Mouse (Mus musculus): ENCODE results near the gene Gps2.
A peak's percentile ranks its signal among the peaks of the same experiment; 100 is the strongest.
"Not testable (repeated sequence)": the region's sequence is repeated elsewhere in the genome, so short reads cannot be mapped to it uniquely, and the experiment has no call there.

Gene Gps2

DNA sequence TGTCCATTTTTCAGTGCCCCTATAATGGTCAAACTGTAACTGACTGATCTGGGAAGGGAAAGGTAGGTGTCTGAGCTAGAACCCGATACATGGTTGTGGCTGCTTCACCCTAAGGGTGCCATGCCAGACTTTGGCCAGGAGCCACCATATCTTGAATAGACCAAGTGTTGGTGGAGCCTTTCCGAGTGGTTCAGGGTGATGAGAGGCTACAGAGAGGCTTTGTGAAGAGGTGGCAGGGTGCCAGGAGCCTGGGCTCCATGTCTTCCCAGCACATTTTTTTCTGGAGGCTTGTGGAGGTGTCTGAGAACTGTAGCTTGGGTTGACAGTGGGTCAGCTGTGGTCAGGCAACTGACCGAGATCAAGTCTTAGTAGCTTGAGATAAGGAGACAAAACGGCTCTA, 22.2 kb upstream of the Gps2 start:
- peak; percentile 8 for DNase-seq

DNA sequence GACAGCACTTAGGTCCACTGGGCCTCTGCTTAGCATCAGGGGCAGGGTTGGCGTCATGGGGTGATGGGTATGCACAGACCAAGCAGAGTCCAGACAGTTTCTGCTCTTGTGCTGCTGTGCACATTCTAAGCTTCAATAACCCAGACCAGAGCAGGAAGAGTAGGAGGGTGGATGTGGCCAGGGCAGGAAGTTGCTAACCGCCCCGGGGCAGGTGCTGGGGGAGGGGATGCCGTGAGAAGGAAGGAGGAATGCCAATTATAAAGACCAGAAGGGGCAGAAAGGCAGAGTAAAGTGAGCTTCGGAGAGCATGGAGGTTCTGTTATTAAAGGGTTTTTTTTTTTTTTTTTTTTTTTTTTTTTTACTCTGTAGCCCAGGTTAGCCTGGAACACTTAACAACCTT, 19.0 kb upstream of the Gps2 start:
- DNase-seq, result peak; percentile 87

DNA sequence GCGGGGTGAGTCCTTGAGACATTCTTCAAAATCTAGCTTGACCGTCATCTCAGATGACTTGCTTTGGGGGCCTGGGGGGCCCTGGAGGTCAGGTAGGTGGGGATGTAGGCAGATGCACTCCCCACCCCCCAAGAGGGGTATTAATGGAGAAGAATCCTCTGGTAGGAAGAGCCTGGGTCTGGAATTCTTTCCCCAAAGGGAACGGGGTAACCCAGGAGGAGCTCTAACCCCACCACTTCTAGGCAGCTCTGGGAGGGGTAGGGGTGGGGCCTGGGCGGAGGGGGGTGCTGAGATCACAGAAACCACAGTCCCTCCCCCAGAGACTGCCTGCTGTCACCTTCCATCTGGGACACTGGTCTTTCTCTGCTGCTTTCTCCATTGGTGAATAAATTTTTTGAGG, 18.4 kb upstream of the Gps2 start, which contains the start of gene Acap1:
Gene Acap1 (minus strand): TSS at position 249 of the 400 bp plus-strand sequence.
- peak; percentile 76 for DNase-seq

DNA sequence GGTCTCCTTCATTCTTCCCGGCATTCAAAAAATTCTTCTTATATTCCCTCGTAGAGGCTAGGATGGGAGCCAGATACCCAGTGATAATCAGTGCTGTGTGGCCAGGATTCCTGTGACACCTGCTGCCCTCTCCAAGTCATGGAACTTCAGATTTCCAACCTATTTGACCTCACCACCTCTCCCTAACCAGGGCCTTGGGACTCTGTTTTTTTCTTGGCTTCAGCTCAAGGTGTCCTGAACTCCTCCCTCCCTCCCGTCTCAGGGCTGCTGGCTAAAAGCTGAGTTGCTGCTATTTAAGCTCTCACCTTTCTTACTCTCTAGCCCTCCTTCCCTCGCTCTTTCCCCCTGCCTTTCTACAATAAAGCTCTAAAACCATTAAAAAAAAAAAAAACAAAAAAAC, 13.8 kb upstream of the Gps2 start:
- peak; percentile 42 for DNase-seq

DNA sequence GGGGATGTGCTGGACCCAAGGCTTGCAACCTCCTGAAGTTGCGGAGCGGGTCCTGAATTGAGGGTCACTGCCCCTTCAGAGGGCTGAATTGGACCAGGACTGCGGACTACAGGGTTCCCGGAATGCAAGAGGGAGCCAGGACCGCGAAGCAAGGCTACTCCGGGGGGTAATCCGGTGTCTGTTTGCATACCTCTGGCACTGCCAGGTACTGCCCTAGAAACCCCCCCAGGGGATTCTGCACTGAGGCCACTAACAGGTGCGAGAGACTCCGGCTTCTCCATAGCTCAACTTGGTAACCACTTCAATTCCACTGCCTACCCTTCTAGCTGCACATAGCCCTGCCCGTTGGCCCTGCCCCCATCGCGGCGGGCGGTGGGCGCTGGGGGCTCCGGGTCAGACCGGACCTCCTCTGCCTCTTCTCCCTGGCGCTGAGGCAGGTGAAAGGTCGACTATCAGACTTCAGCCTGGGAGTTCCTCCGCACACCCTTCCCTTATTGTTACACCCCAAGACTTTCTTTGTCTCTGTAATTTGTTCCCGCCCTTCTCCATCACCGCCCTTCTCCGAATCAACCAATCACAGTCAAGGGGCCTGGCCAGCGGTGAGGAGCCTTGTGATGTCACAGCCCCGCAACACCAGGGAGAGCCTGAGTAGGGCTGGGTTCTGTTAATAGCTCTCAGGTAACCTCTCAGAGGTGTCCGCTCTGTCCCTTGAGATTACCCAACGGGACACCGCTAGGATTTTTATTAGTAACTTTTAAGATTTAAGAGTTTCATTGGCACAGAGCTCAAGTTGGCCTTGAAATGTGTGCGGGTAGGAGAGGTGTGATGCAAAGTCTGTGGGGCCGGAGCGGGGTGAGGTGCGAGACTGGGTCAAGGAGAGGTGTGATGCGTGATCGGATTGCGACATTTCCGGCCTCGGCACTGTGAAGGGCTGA, 12.9 kb upstream of the Gps2 start, which contains the start of the genes 2810408A11Rik and Neurl4:
Gene 2810408A11Rik (minus strand): TSS at position 517 of the 935 bp plus-strand sequence.
Gene Neurl4 (plus strand): TSS at position 602 of the 935 bp plus-strand sequence.
- peak; percentile 86 for DNase-seq

DNA sequence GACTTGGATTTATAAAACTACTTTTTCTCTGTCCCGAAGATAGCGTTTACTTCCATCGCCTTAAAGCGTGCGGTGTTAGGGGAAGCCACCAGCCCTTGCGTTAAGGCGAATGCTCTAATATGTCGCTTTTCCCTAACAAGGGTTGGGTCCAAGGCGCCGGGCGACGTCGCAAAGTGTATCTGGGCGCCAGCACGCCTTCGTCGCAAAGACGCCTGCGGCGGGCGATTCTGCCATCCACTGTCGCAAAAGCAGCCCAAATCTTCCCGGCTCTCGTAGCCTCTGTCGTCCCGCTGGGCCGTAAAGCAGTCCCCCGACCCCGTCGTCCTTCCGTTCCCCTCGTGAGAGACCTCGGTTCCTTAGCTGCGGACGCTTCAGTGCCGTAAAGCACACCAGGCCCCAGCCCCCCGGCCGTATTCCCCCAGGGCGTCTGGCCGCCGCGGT, 12.3 kb upstream of the Gps2 start:
- DNase-seq, result peak; percentile 90

DNA sequence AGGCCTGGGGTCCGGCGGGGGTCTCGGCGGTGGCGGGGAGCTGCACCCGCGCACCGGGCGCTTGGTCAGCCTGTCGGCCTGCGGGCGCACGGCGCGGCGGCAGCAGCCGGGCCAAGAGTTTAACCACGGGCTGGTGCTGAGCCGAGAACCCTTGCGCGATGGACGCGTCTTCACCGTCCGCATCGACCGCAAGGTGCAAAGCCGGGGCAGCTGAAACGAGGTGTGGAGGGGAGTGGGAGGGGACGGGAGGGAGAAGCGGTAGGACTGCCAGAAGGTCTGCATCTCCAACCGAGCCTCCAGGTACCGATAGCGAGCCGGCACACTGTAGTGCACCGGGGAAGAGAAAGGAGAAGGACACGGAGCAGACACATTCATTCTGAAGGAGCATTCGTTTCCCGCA, 11.7 kb upstream of the Gps2 start:
- no peak for DNase-seq

DNA sequence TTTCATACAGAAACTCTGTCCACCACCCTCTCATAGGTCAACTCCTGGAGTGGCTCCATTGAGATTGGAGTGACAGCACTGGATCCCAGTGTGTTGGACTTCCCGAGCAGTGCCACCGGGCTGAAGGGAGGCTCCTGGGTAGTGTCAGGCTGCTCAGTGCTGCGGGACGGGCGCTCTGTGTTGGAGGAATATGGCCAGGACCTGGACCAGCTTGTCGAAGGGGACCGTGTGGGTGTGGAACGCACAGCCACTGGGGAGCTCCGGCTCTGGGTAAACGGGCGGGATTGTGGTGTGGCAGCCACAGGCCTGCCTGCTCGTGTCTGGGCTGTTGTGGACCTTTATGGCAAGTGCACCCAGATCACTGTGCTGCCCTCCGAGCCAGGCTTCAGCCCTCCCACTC, 10.7 kb upstream of the Gps2 start:
- no peak for DNase-seq

DNA sequence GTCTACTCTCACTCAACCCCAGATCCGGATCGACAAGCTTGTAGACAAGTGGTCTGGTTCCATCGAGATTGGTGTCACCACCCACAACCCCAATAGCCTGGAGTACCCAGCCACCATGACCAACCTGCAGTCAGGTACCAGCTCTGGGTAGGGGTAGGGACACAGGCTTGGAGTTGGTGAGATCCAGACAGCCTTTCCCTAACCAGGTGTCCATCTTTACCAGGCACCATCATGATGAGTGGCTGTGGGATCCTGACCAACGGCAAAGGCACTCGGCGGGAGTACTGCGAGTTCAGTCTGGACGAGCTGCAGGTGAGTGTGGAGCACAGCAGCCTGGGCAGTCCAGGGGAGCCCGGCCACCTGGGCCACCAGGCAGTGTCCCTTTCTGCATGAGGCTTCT, 9.4 kb upstream of the Gps2 start:
- peak; percentile 9 for DNase-seq

DNA sequence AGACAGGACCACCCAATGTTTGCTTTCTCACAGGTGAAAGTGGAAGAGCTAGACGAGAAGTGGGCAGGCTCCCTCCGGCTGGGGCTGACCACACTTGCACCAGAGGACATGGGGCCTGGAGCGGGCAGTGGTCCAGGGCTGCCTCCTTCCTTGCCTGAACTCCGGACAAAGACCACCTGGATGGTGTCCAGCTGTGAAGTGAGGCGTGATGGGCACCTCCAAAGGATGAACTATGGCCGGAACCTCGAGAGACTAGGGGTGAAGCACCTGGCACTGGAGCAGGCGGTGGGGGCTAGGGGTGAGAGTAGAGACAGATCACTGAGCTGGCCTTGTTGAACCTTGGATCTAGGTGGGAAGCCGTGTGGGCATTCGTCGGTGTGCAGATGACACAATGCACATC, 5.0 kb upstream of the Gps2 start:
- no peak for DNase-seq

DNA sequence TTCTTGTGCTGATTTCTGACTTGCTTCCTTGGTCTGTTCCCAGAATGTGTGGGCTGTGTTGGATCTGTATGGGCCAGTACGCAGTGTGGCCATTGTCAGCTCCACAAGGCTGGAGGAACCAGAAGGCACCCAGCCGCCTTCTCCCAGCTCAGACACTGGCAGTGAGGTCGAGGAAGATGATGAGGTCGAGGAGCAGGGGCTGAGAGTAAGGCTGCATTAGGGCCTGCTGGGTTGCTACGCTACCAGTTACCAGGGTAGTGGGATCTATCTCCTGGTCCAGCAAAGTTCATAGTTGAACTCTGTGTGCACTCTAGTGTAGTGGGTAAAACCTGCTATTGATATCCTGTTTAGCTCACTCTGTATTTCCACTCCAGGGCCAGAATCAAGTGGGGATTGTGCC, 4.5 kb upstream of the Gps2 start:
- no peak for DNase-seq

DNA sequence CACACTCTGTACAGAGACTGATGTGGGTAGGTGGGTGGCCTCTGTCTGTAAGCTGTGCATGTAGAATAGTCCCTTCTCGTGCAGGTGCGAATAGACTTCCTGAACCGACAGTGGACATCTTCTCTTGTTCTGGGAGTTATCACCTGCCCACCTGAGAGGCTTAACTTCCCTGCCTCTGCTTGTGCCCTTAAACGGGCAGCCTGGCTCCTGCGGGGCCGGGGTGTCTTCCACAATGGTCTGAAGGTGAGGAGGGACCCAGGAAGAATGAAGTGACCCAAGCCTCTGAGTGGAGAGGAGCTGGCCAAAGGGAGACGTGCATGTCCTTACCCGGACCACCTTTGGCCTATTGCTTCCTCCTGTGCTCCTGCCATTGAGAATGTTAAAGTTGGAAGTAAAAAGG, 3.5 kb upstream of the Gps2 start:
- DNase-seq, result no peak

DNA sequence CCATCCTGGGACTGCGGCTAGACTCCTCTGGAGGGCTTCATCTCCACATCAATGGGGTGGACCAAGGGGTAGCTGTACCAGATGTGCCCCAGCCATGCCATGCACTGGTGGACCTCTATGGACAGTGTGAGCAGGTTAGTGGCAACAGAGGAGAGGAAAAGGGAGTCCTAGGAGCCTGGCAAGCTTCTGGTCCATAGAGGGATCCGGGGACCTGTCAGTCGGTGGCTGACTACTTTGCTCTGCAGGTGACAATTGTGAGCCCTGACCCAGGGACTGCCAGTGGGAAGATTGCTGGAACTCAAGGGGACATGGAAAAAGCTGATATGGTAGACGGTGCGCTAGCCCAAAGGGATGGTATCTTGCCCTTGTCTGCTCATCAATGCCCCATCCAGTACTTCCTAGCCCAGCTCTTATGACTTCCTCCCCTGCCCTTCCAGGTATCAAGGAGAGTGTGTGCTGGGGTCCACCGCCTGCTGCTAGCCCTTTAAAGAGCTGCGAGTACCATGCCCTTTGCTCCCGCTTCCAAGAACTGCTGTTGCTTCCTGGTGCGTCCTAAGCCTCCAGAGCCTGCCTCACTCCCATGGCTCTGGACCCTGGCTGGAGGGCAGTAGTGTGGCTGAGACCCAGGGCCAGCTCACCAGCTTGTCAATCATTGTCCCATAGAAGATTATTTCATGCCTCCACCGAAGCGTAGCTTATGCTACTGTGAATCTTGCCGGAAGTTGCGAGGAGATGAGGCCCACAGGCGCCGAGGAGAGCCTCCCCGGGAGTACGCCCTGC, 2.7 kb upstream of the Gps2 start:
- DNase-seq, result peak; percentile 6

DNA sequence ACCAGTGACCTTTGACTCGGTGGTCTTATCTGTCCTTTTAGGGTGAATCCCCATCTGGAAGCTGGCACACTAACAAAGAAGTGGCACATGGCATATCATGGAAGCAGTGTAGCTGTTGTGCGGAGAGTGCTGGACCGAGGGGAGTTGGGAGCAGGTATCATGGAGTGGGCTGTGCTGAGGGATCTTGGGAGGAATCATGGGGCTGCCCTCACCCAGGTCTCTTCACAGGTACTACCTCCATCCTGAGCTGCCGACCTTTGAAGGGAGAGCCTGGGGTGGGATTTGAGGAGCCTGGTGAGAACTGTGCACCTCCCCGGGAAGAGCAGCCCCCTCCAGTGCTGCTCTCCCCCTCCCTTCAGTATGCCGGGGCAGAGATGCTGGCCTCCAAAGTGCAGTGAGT, 2.0 kb upstream of the Gps2 start:
- no peak for DNase-seq

DNA sequence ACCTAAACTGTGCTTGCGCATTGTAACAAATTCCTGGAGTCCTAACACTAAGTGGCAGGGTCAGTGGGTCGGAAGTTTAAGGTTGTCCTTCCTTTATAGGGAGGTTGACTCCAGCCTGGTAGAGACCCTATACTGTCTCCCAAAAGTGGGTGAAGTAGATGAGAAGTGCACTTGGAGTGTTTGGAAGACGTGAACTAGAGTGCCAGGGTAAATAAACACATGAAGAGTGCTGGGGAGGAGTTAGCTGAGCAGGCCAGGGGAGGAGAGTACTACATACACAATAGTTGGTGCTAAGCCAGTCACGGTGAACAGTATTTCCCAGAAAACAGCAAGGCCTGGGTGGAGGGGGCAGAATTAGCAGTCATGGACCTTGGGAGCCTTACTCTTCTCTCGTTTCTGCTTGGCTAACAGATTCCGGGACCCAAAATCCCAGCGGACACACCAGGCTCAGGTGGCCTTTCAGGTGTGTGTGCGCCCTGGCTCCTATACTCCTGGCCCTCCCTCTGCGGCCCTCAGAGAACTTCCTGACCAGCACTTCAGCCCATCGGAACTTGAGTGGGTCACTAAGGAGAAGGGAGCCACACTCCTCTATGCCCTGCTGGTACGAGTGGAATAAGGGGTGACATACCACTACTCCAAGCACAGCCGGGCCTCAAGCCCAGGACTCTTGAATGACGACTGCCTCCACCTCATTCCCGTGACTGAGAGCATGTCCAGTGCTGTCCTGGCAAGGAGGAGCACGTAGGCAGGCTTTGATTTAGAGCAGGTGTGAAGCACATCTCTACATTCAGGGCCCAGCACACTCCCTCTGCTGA, 765 bp upstream of the Gps2 start:
- peak; percentile 35 for DNase-seq

DNA sequence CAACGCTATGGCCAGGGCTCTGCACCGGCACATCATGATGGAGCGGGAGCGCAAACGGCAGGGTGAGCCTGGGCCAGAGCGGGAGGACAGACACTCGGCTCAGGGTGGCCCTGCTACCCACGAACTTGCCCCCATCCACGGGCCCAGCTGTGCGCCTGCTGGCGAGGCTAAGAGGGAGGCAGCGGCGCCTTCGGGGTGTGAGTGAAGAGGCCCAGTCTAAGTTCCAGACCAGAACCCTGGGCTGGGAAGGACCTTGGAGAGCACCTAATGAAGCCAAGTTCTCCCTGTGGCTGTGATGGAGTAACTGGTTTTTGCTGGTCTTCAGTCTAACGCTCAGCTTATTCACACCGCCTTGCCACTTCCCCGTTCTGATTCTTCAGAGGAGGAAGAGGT, 680 bp downstream of the Gps2 start:
- peak; percentile 55 for DNase-seq

DNA sequence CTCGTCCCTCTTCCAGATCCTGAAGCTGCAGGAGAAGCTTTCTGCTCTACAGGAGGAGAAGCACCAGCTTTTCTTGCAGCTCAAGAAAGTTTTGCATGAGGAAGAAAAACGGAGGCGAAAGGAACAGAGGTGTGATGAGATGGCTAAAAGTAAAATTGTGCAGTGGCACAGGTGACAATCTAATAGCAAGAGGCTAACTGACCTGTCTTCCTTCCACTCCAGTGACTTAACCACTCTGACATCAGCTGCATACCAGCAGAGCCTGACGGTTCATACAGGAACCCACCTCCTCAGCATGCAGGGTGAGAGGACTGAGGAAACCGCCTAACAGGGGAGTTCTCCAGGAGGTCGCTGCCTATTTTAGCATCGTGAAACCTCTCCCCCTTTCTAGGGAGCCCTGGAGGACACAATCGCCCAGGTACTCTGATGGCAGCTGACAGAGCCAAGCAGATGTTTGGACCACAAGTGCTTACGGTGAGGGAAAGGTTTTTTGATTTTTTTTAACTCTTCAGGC, 1.3 kb downstream of the Gps2 start:
- DNase-seq, result no peak

DNA sequence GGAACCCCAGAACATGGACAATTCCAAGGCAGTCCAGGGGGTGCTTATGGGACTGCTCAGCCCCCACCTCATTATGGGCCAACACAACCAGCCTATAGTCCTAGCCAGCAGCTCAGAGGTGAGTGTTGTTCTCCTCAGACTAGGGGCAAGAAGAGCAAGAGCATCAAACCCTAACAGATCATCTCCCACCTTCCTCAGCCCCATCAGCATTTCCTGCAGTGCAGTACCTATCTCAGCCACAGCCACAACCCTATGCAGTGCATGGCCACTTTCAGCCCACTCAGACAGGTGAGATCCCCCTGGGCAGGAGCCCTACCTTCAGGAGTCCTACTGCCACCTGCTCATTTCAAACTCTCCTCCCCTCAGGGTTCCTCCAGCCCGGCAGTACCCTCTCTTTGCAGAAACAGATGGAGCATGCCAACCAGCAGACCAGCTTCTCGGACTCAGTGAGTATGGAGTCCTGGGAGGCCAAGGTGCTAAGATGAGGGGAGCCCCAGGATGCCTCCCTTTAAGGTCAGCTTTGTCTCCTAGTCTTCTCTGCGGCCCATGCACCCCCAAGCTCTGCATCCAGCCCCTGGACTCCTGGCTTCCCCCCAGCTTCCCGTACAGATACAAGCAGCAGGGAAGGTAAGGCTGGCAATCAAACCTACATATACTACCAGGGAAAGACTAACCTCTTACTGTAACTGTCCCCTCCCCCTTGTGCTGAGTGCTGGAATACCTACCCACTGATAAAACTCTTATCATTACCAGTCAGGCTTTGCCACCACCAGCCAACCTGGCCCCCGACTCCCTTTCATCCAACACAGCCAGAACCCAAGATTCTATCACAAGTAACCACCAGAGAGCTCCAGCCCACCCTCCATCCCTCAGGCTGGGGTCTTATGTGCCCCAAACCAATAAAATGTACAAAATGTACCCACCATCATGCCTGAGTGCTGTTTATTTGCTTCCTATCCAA, 2.3 kb downstream of the Gps2 start:
- DNase-seq, result no peak

DNA sequence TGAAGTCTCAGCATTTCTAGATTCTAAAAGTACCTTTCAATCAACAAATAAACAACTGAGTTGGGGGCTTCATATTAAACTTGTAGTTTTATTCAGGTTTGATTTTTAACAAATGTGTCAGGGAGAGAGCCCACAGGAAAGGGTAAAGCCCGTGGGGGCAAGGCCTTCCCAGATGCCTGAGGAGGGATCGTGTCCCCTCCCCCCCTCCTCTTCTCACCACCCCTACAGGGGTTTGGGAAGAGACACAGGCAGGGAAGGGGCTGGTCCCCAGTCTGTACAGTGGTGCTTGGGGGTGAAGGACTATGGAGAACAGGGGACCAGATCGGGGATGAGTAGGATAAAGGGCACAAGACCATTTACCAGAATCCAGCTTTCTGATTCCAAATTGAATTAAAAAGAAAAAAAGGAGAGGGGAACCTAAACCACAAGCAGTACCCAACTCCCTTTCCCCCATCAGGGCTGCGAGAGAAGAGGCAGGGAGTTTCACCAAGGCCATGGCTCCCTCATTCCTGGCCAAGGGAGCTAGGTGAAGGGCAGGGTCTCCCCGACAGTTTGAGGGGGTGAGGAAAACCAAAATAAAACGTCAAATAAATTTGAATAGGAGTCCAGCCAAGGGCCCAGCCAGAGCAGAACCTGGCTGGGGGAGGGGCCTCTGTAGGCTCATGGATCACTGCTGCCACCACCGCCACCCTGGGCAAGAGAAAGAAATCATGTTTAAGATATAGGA, 3.1 kb downstream of the Gps2 start:
- DNase-seq, result not testable (repeated sequence)

DNA sequence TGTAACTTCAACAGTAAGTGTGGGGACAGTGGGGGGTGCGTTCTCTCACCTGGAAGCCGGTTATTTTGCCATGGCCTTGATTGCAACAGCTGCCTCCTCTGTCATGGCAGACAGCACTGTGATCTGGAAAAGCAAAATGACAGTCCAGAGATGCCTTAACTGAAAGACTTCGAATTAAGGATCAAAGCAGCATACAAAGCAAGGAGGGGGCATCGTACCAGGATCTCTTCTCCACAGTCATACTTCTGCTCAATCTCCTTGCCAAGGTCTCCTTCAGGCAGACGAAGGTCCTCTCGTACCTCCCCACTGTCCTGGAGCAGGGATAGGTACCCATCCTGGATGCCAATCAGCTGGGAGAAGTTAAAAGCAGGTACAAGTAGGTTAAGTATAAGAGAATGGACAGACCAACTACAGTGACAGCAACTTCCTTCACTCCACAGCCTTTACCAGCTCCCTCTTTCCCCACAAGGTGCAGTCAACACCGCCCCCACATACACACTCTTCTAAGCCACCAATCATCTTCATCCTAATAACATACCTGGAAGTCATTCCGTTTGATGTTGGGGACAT, 3.8 kb downstream of the Gps2 start:
- no peak for DNase-seq

Data from thymus, postnatal 4 days (tissue).